Mouse (Mus musculus) bone marrow, adult 2 months (tissue): ENCODE results near the gene Nucb2.

Experiments used
- CTCF ChIP-seq: fragments of 200-500 bp; IDR thresholded peaks from 2 replicates; pipeline ENCODE4 v1.5.1; 2011; ENCODE audit warnings: low read length, control low read depth; ENCODE audit not compliant: control insufficient read depth, insufficient read depth
- POLR2A ChIP-seq: fragments of 200-500 bp; IDR thresholded peaks from 2 replicates; pipeline ENCODE4 v1.6.1; 2011; ENCODE audit warnings: low read depth, mild to moderate bottlenecking, control low read depth, low read length, borderline replicate concordance; ENCODE audit not compliant: control insufficient read depth

GRCm38 (mm10) chr7:116519805-116520204, 15.6 kb downstream of the Nucb2 start:
- TF ChIP-seq CTCF = peak; percentile 52
- TF ChIP-seq POLR2A = no peak
